8 mouse cellular contexts compared by ENCODE assay signal in genomic region chr5:33657251-33657786, GRCm38 (mm10). TPM values are rescaled to one million over a fixed set of nuclear protein-coding genes. Genes with fewer than 3 reads are reported as not detected.
DNase-seq lines count a peak whose midpoint lies in the region; ATAC-seq lines count a peak whose summit lies in the region.

No protein-coding gene starts in this region.

- H3K27ac ChIP-seq in embryonic facial prominence, embryonic 15.5 days (replicated peaks), result peak overlapping the region; percentile 85
- H3K27ac ChIP-seq in limb, embryonic 12.5 days, result peak overlapping the region; percentile 92
- H3K27ac ChIP-seq in neural tube, embryonic 12.5 days, result 0 out of 2 replicates have a peak overlapping the region, but pooled peaks have one; percentile 0

- under 1% methylated on average over 32 of the region's 32 CpGs for WGBS in embryonic facial prominence, embryonic 15.5 days
- WGBS in limb, embryonic 12.5 days, result under 1% methylated on average over 32 of the region's 32 CpGs
- under 1% methylated on average over 32 of the region's 32 CpGs for WGBS in neural tube, embryonic 12.5 days

- H3K9me3 ChIP-seq in embryonic facial prominence, embryonic 15.5 days (replicated peaks), result no peaks in the 10 kb centered on the region
- H3K9me3 ChIP-seq in limb, embryonic 12.5 days, result no peaks in the 10 kb centered on the region
- H3K9me3 ChIP-seq in neural tube, embryonic 12.5 days, result no peaks in the 10 kb centered on the region

- H3K36me3 ChIP-seq in embryonic facial prominence, embryonic 15.5 days, result peaks cover 34% of the 10 kb centered on the region
- peaks cover 46% of the 10 kb centered on the region for H3K36me3 ChIP-seq in limb, embryonic 12.5 days
- peaks cover 31% of the 10 kb centered on the region for H3K36me3 ChIP-seq in neural tube, embryonic 12.5 days

- no peaks in the 10 kb centered on the region for H3K27me3 ChIP-seq in embryonic facial prominence, embryonic 15.5 days
- H3K27me3 ChIP-seq in limb, embryonic 12.5 days, result no peaks in the 10 kb centered on the region
- no peaks in the 10 kb centered on the region for H3K27me3 ChIP-seq in neural tube, embryonic 12.5 days (replicated peaks)

- ATAC-seq in CD4-positive, CD25-positive, alpha-beta regulatory T cell, adult 4 months, result peak; percentile 51
- ATAC-seq in embryonic facial prominence, embryonic 15.5 days (ENCODE audit: insufficient number of reproducible peaks, low FRiP score, low TSS enrichment, low read depth), result peak; percentile 0; the same call in 1 of the 2 replicates
- peak; percentile 17 for ATAC-seq in limb, embryonic 12.5 days (ENCODE audit: insufficient number of reproducible peaks, insufficient read depth, low FRiP score, low TSS enrichment, low read depth)
- ATAC-seq in neural tube, embryonic 12.5 days (ENCODE audit: low FRiP score, low read depth), result peak; percentile 22; the same call in 1 of the 2 replicates

- peak overlapping the region; percentile 64 for H3K4me3 ChIP-seq in embryonic facial prominence, embryonic 15.5 days (replicated peaks)
- H3K4me3 ChIP-seq in limb, embryonic 12.5 days (replicated peaks), result peak overlapping the region; percentile 81
- peak overlapping the region; percentile 73 for H3K4me3 ChIP-seq in neural tube, embryonic 12.5 days

- H3K4me2 ChIP-seq in embryonic facial prominence, embryonic 15.5 days (replicated peaks), result peak overlapping the region; percentile 78
- H3K4me2 ChIP-seq in limb, embryonic 12.5 days, result peak overlapping the region; percentile 95
- peak overlapping the region; percentile 94 for H3K4me2 ChIP-seq in neural tube, embryonic 12.5 days (replicated peaks)

- peak overlapping the region; percentile 66 for H3K9ac ChIP-seq in embryonic facial prominence, embryonic 15.5 days
- peak overlapping the region; percentile 82 for H3K9ac ChIP-seq in limb, embryonic 12.5 days (replicated peaks)
- peak overlapping the region; percentile 64 for H3K9ac ChIP-seq in neural tube, embryonic 12.5 days

- peaks cover 38% of the 10 kb centered on the region for H3K4me1 ChIP-seq in embryonic facial prominence, embryonic 15.5 days
- peaks cover 40% of the 10 kb centered on the region for H3K4me1 ChIP-seq in limb, embryonic 12.5 days (replicated peaks)
- H3K4me1 ChIP-seq in neural tube, embryonic 12.5 days, result peaks cover 26% of the 10 kb centered on the region

- DNase-seq in gastrocnemius, postnatal 4 days (ENCODE audit: low spot score in 2 of 2), result peak; percentile 40 to 70
- DNase-seq in gastrocnemius, adult 8-10 months (ENCODE audit: low spot score in 2 of 2), result no peak
- no peak for DNase-seq in adrenal gland, postnatal 36 days
- DNase-seq in urinary bladder, postnatal 4 days (ENCODE audit: low spot score in 2 of 2), result no peak

RNA-seq across cellular contexts. Expression of gene Tacc3, which starts 0.6 kb away (rescaled TPM):
- total RNA-seq in gastrocnemius, postnatal 4 days (2021), result 10 to 100 TPM; 31.2 to 33.7 TPM
- total RNA-seq in gastrocnemius, adult 8-10 months (2022), result 1 to 10 TPM in 3 of 4 experiments, under 1 TPM in 1; 0.88 to 1.8 (median 1.2) TPM
- 10 to 100 TPM; 18.2 to 32.2 TPM for polyA plus RNA-seq in CD4-positive, CD25-positive, alpha-beta regulatory T cell, adult 4 months (2017; shearing (Covaris generic))
- 141 and 146 TPM in 2 replicates for polyA plus RNA-seq in embryonic facial prominence, embryonic 15.5 days (2015; fragmentation: Nextera tagmentation; extraction: Ambion mirVana)
- polyA plus RNA-seq in limb, embryonic 12.5 days (2016; fragmentation: Nextera tagmentation; extraction: Ambion mirVana), result 258 and 275 TPM in 2 replicates
- 150 and 160 TPM in 2 replicates for polyA plus RNA-seq in neural tube, embryonic 12.5 days (2016; fragmentation: Nextera tagmentation; extraction: Ambion mirVana)
- total RNA-seq in adrenal gland, postnatal 36 days (2021), result 1 to 10 TPM; 7.6 to 8.4 TPM

RNA-seq across cellular contexts. Expression of gene Tmem129, which starts 0.9 kb away (rescaled TPM):
- total RNA-seq in gastrocnemius, postnatal 4 days (2021), result 10 to 100 TPM; 26.5 to 27.1 TPM
- total RNA-seq in gastrocnemius, adult 8-10 months (2022), result 10 to 100 TPM in 2 of 4 experiments, 1 to 10 TPM in 2; 9.2 to 11.3 (median 10.1) TPM
- polyA plus RNA-seq in CD4-positive, CD25-positive, alpha-beta regulatory T cell, adult 4 months (2017; shearing (Covaris generic)), result 10 to 100 TPM; 33.7 to 42.9 TPM
- polyA plus RNA-seq in embryonic facial prominence, embryonic 15.5 days (2015; fragmentation: Nextera tagmentation; extraction: Ambion mirVana), result 44.2 and 45.1 TPM in 2 replicates
- polyA plus RNA-seq in limb, embryonic 12.5 days (2016; fragmentation: Nextera tagmentation; extraction: Ambion mirVana), result 41.9 and 42.8 TPM in 2 replicates
- 30.3 and 31.5 TPM in 2 replicates for polyA plus RNA-seq in neural tube, embryonic 12.5 days (2016; fragmentation: Nextera tagmentation; extraction: Ambion mirVana)
- 10 to 100 TPM; 25.9 to 28.5 TPM for total RNA-seq in adrenal gland, postnatal 36 days (2021)

RNA-seq across cellular contexts. Expression of gene Slbp, which starts 4.9 kb away (rescaled TPM):
- 10 to 100 TPM; 38.4 to 42.2 TPM for total RNA-seq in gastrocnemius, postnatal 4 days (2021)
- total RNA-seq in gastrocnemius, adult 8-10 months (2022), result 1 to 10 TPM; 5.8 to 6.4 (median 6.0) TPM
- 100 to 1,000 TPM; 123 to 141 TPM for polyA plus RNA-seq in CD4-positive, CD25-positive, alpha-beta regulatory T cell, adult 4 months (2017; shearing (Covaris generic))
- 191 and 202 TPM in 2 replicates for polyA plus RNA-seq in embryonic facial prominence, embryonic 15.5 days (2015; fragmentation: Nextera tagmentation; extraction: Ambion mirVana)
- 307 and 311 TPM in 2 replicates for polyA plus RNA-seq in limb, embryonic 12.5 days (2016; fragmentation: Nextera tagmentation; extraction: Ambion mirVana)
- 183 and 184 TPM in 2 replicates for polyA plus RNA-seq in neural tube, embryonic 12.5 days (2016; fragmentation: Nextera tagmentation; extraction: Ambion mirVana)
- 10 to 100 TPM; 44.8 to 47.8 TPM for total RNA-seq in adrenal gland, postnatal 36 days (2021)

RNA-seq across cellular contexts. Expression of gene Gm9903, which starts 27.6 kb away (rescaled TPM):
- total RNA-seq in gastrocnemius, postnatal 4 days (2021), result 1 to 10 TPM; 1.8 to 1.9 TPM
- total RNA-seq in gastrocnemius, adult 8-10 months (2022), result under 1 TPM in 3 of 4 experiments, not detected in 1; 0.27 to 0.46 (median 0.46) TPM
- polyA plus RNA-seq in CD4-positive, CD25-positive, alpha-beta regulatory T cell, adult 4 months (2017; shearing (Covaris generic)), result 1 to 10 TPM in 1 of 2 experiments, not detected in 1; 1.6 TPM
- polyA plus RNA-seq in embryonic facial prominence, embryonic 15.5 days (2015; fragmentation: Nextera tagmentation; extraction: Ambion mirVana), result 0.36 and 0.43 TPM in 2 replicates
- polyA plus RNA-seq in limb, embryonic 12.5 days (2016; fragmentation: Nextera tagmentation; extraction: Ambion mirVana), result 0.46 and 0.74 TPM in 2 replicates
- 0.49 and 0.61 TPM in 2 replicates for polyA plus RNA-seq in neural tube, embryonic 12.5 days (2016; fragmentation: Nextera tagmentation; extraction: Ambion mirVana)
- under 1 TPM; 0.30 to 0.36 TPM for total RNA-seq in adrenal gland, postnatal 36 days (2021)

RNA-seq across cellular contexts. Expression of gene Fam53a, which starts 27.9 kb away (rescaled TPM):
- total RNA-seq in gastrocnemius, postnatal 4 days (2021), result 10 to 100 TPM; 37.5 to 42.7 TPM
- 10 to 100 TPM; 62.3 to 84.8 (median 69.4) TPM for total RNA-seq in gastrocnemius, adult 8-10 months (2022)
- 10 to 100 TPM; 19.9 to 23.5 TPM for polyA plus RNA-seq in CD4-positive, CD25-positive, alpha-beta regulatory T cell, adult 4 months (2017; shearing (Covaris generic))
- 67.8 and 69.4 TPM in 2 replicates for polyA plus RNA-seq in embryonic facial prominence, embryonic 15.5 days (2015; fragmentation: Nextera tagmentation; extraction: Ambion mirVana)
- polyA plus RNA-seq in limb, embryonic 12.5 days (2016; fragmentation: Nextera tagmentation; extraction: Ambion mirVana), result 71.5 and 78.8 TPM in 2 replicates
- 46.4 and 49.3 TPM in 2 replicates for polyA plus RNA-seq in neural tube, embryonic 12.5 days (2016; fragmentation: Nextera tagmentation; extraction: Ambion mirVana)
- total RNA-seq in adrenal gland, postnatal 36 days (2021), result 10 to 100 TPM; 27.5 to 28.3 TPM

Comparison
In these comparisons a context has a peak if more than half of its experiments do, and no peak if none do; other contexts are left out.
1. DNase-seq: peak in gastrocnemius, postnatal 4 days (2 of 2); none in gastrocnemius, adult 8-10 months (0 of 2), adrenal gland, postnatal 36 days (0 of 2) and urinary bladder, postnatal 4 days (0 of 2).
2. ATAC-seq: peak in every context shown above with its lines; median percentile 51 in CD4-positive, CD25-positive, alpha-beta regulatory T cell, adult 4 months; 22 in neural tube, embryonic 12.5 days; 17 in limb, embryonic 12.5 days; 0 in embryonic facial prominence, embryonic 15.5 days.
3. H3K27ac ChIP-seq: peak in every context shown above with its lines; median percentile 92 in limb, embryonic 12.5 days; 85 in embryonic facial prominence, embryonic 15.5 days; 0 in neural tube, embryonic 12.5 days.
4. Peak in every context shown above with its lines, with median percentiles within 50 percentile points of each other: H3K4me2 ChIP-seq, H3K4me3 ChIP-seq and H3K9ac ChIP-seq.